Mouse (Mus musculus) limb, embryonic 15.5 days (tissue): Measurements from ENCODE around the gene Grk5. TPM values are rescaled to one million over a fixed set of nuclear protein-coding genes. Genes with fewer than 3 reads are reported as not detected.
A peak's percentile ranks its signal among the peaks of the same experiment; 100 is the strongest.

Experiments used
- ATAC-seq: fragments of 200-750 bp; cut with Nextera tagmentation; 2 replicates; pipeline ENCODE4 v1.8.0; 2017; ENCODE audit warnings: low read depth, moderate TSS enrichment; ENCODE audit not compliant: insufficient number of reproducible peaks, low FRiP score, low TSS enrichment
- H3K27ac ChIP-seq: fragments of 300-500 bp; sonication (generic); 2 replicates; pipeline ENCODE4 v1.5.1; 2015; ENCODE audit warnings: moderate library complexity, mild to moderate bottlenecking, inconsistent platforms
- H3K27me3 ChIP-seq: fragments of 300-500 bp; sonication (generic); 2 replicates; pipeline ENCODE4 v1.6.1; 2015; ENCODE audit warnings: inconsistent platforms
- H3K36me3 ChIP-seq: fragments of 300-500 bp; sonication (generic); 2 replicates; pipeline ENCODE4 v1.6.1; 2015; ENCODE audit warnings: inconsistent platforms
- H3K4me1 ChIP-seq: fragments of 300-500 bp; sonication (generic); 2 replicates; pipeline ENCODE4 v1.6.1; 2015; ENCODE audit warnings: inconsistent platforms
- H3K4me2 ChIP-seq: fragments of 300-500 bp; sonication (generic); 2 replicates; pipeline ENCODE4 v1.6.1; 2015; ENCODE audit warnings: mild to moderate bottlenecking, inconsistent platforms
- H3K4me3 ChIP-seq: fragments of 300-500 bp; sonication (generic); 2 replicates; pipeline ENCODE4 v1.5.1; 2015; ENCODE audit warnings: mild to moderate bottlenecking, inconsistent platforms
- H3K9ac ChIP-seq: fragments of 300-500 bp; sonication (generic); 2 replicates; pipeline ENCODE4 v1.6.1; 2015; ENCODE audit warnings: inconsistent platforms
- H3K9me3 ChIP-seq: fragments of 300-500 bp; sonication (generic); 2 replicates; pipeline ENCODE4 v1.6.1; 2016; ENCODE audit warnings: inconsistent platforms
- WGBS: fragments of 180-500 bp; shearing (Covaris S2); methylation state at CpG from one replicate; pipeline ENCODE4 v1.1.7; 2015; 5-methylcytosine and 5-hydroxymethylcytosine counted together
- polyA plus RNA-seq: library from polyadenylated mRNA; unstranded; fragments of >200 nt; fragmentation: Nextera tagmentation; extraction: Ambion mirVana; gene quantifications from 2 replicates; pipeline ENCODE4 v1.2.1, GENCODE M21; 2015

The Grk5 gene
- polyA plus RNA-seq, 1 experiment from 2014 or later: 1.6 TPM

GRCm38 (mm10) chr19:61085217-61085616 is 195.7 kb downstream of the Grk5 start:
- no peaks in the 10 kb centered on the region for H3K9me3 ChIP-seq
- H3K27ac ChIP-seq: no peak overlapping the region
- ATAC-seq: no peak
- H3K4me1 ChIP-seq: no peaks in the 10 kb centered on the region
- WGBS: 78% methylated on average over 2 of the region's 2 CpGs
- H3K4me3 ChIP-seq: no peak overlapping the region
- no peak overlapping the region for H3K4me2 ChIP-seq
- H3K36me3 ChIP-seq: 0 out of 2 replicates have a peak, but pooled peaks cover 10% of the 10 kb centered on the region
- H3K27me3 ChIP-seq: no peaks in the 10 kb centered on the region
- H3K9ac ChIP-seq: no peak overlapping the region

DNA sequence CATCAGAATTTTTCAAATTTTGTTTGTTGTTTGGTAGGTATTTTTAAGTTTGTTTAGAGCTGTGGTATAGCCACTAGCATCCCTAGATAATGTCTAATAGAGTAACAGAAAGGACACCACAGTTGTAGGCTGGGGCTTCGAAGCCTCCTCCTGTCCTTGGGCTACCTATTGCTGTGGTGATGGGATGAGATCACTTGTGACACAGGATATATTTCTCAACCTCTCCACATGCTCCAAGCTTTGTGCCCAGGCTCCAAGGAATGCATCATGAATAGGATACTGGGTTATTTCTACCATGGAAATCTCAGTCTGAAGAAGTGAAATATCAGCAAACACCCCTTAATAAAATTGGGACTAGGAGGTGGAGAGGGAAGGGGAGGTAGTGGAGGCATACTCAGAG is 198.2 kb downstream of the Grk5 start:
- Histone ChIP-seq H3K36me3 (peaks cover 18% of the 10 kb centered on the region; the same call in 1 of the 2 replicates), H3K27ac (no peak overlapping the region), H3K4me2 (no peak overlapping the region), H3K27me3 (no peaks in the 10 kb centered on the region), H3K9ac (no peak overlapping the region), H3K4me1 (no peaks in the 10 kb centered on the region), H3K4me3 (no peak overlapping the region), H3K9me3 (no peaks in the 10 kb centered on the region)
- ATAC-seq: no peak
- 83% methylated on average over 1 of the region's 1 CpGs for WGBS

DNA sequence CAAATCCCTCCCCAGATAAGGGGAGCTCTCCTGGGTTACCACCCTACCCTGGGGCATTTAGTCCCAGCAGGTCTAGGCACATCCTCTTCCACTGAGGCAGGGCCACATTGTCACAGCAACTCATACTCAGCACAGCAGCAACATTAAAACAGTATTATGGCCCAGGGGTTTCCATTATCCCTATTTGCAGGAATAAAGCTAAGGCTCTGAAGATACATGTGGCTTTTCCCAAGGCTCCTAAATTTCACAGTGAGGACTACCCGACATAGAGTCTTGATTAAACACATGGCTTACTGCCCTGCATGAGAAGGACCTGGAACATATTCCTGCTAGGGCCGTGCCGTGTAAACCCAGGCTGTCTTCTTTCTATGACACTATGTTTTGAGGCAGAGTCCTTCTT is 199.5 kb downstream of the Grk5 start:
- WGBS: 87% methylated on average over 3 of the region's 3 CpGs
- H3K4me3 ChIP-seq: no peak overlapping the region
- no peak for ATAC-seq
- H3K9me3 ChIP-seq: no peaks in the 10 kb centered on the region
- peaks cover 16% of the 10 kb centered on the region; the same call in 1 of the 2 replicates for H3K36me3 ChIP-seq
- no peak overlapping the region for H3K27ac ChIP-seq
- no peak overlapping the region for H3K4me2 ChIP-seq
- no peaks in the 10 kb centered on the region for H3K27me3 ChIP-seq
- no peak overlapping the region for H3K9ac ChIP-seq
- no peaks in the 10 kb centered on the region for H3K4me1 ChIP-seq

- H3K36me3 ChIP-seq: peaks cover 19% of the 10 kb centered on the region; the same call in 1 of the 2 replicates
- no peak overlapping the region for H3K27ac ChIP-seq
- no peaks in the 10 kb centered on the region for H3K27me3 ChIP-seq
- WGBS: 96% methylated on average over 4 of the region's 4 CpGs
- H3K4me1 ChIP-seq: no peaks in the 10 kb centered on the region
- no peak for ATAC-seq
- H3K4me3 ChIP-seq: no peak overlapping the region
- H3K9me3 ChIP-seq: no peaks in the 10 kb centered on the region
- no peak overlapping the region for H3K4me2 ChIP-seq
- no peak overlapping the region for H3K9ac ChIP-seq
Measured at GRCm38 (mm10) chr19:61090541-61090940, 201.0 kb downstream of the Grk5 start.

- ATAC-seq: no peak
- H3K27me3 ChIP-seq: no peaks in the 10 kb centered on the region
- no peak overlapping the region for H3K4me3 ChIP-seq
- WGBS: 75% methylated on average over 2 of the region's 2 CpGs
- no peak overlapping the region for H3K4me2 ChIP-seq
- no peaks in the 10 kb centered on the region for H3K9me3 ChIP-seq
- H3K4me1 ChIP-seq: no peaks in the 10 kb centered on the region
- peaks cover 6% of the 10 kb centered on the region; the same call in 1 of the 2 replicates for H3K36me3 ChIP-seq
- no peak overlapping the region for H3K9ac ChIP-seq
- no peak overlapping the region for H3K27ac ChIP-seq
Measured at GRCm38 (mm10) chr19:61096776-61097175, 207.2 kb downstream of the Grk5 start.

DNA sequence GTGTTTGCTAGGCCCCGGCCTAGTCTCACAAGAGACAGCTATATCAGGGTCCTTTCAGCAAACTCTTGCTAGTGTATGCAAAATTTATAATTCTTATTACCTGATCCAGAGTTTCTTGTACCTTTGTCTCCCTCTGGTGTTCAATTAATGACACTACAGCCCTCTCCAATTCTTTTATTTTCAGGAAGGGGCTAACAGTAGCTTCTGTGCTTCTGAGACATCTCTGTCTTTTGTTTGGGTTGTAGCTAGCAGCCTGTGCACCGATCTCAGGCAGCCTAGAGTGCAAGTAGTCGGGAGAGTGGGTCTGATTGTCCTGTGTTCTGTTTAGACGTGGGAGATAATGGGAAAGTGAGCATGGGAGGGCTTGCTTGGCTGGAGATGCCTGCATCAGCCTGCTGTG is 208.2 kb downstream of the Grk5 start:
- Histone ChIP-seq H3K4me3 (no peak overlapping the region), H3K9me3 (no peaks in the 10 kb centered on the region), H3K27ac (no peak overlapping the region), H3K27me3 (no peaks in the 10 kb centered on the region), H3K36me3 (peaks cover 6% of the 10 kb centered on the region; the same call in 1 of the 2 replicates), H3K4me1 (no peaks in the 10 kb centered on the region), H3K9ac (no peak overlapping the region), H3K4me2 (no peak overlapping the region)
- WGBS: 22% methylated on average over 4 of the region's 4 CpGs
- ATAC-seq: no peak

DNA sequence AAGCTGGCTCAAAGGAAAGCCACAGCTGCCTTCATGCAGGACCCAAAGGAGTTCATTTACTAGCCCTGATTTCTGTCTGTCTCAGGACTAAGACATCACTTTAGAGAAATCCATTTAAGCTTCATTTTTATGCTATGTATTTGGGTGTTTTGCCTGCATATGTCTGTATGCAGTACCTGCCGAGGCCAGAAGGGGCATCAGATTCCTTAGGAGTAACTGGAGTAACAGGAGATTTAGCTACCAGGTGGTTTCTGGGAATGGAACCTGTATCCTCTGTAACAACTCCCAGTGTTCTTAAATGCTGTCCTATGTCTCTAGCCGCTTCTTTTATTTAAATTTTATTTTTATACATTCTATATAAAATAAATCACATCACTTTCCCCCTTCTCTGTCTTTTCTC is 220.6 kb downstream of the Grk5 start:
- H3K27ac ChIP-seq: no peak overlapping the region
- no peak for ATAC-seq
- 58% methylated on average over 2 of the region's 2 CpGs for WGBS
- no peaks in the 10 kb centered on the region for H3K27me3 ChIP-seq
- H3K9me3 ChIP-seq: no peaks in the 10 kb centered on the region
- no peak overlapping the region for H3K9ac ChIP-seq
- H3K4me1 ChIP-seq: no peaks in the 10 kb centered on the region
- no peak overlapping the region for H3K4me2 ChIP-seq
- no peaks in the 10 kb centered on the region for H3K36me3 ChIP-seq
- H3K4me3 ChIP-seq: no peak overlapping the region

- H3K4me2 ChIP-seq: no peak overlapping the region
- no peak overlapping the region for H3K27ac ChIP-seq
- H3K4me3 ChIP-seq: no peak overlapping the region
- no peaks in the 10 kb centered on the region for H3K27me3 ChIP-seq
- peaks cover 19% of the 10 kb centered on the region; the same call in 1 of the 2 replicates for H3K36me3 ChIP-seq
- no peaks in the 10 kb centered on the region for H3K9me3 ChIP-seq
- no peak overlapping the region for H3K9ac ChIP-seq
- ATAC-seq: no peak
- WGBS: 85% methylated on average over 10 of the region's 10 CpGs
- H3K4me1 ChIP-seq: no peaks in the 10 kb centered on the region
Measured at GRCm38 (mm10) chr19:61131096-61131495, 241.5 kb downstream of the Grk5 start.

GRCm38 (mm10) chr19:61138655-61139054 is 249.1 kb downstream of the Grk5 start:
- Histone ChIP-seq H3K4me3 (no peak overlapping the region), H3K9ac (no peak overlapping the region), H3K4me1 (peaks cover 6% of the 10 kb centered on the region), H3K36me3 (0 out of 2 replicates have a peak, but pooled peaks cover 3% of the 10 kb centered on the region), H3K27ac (no peak overlapping the region), H3K9me3 (no peaks in the 10 kb centered on the region), H3K4me2 (no peak overlapping the region), H3K27me3 (no peaks in the 10 kb centered on the region)
- ATAC-seq: no peak

- peak within 1 kb of the TSS; percentile 58 for H3K27ac ChIP-seq
- peaks cover 6% of the 10 kb centered on the region for H3K4me1 ChIP-seq
- ATAC-seq: peak; percentile 95
Measured at GRCm38 (mm10) chr19:61140342-61141206, 251.0 kb downstream of the Grk5 start, which contains the start of gene Zfp950. TSS of gene Zfp950 (minus strand) at chr19:61140840.

DNA sequence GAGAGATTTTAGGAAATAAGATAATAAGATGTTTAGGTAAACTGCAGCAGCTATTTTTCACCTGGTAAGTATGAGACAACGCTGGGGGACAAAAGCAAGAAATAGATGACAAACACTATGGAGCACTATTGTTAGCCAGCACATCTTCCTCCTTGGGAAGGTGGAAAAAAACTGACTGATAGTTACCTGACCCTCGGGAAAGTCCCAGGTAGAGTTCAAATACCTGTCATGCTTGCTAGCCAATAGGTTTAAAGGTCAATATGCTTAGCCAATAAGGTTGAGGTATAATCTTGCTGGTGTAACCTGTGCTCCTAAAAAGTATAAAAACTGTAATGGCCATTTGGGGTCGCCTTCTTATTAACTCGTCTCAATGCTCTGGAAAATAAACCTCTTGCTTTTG is 251.8 kb downstream of the Grk5 start:
- Histone ChIP-seq H3K4me2 (peak overlapping the region; percentile 72), H3K27ac (no peak overlapping the region), H3K9ac (peak overlapping the region; percentile 44; the same call in 1 of the 2 replicates), H3K4me3 (peak overlapping the region; percentile 64), H3K9me3 (no peaks in the 10 kb centered on the region), H3K27me3 (no peaks in the 10 kb centered on the region), H3K4me1 (peaks cover 6% of the 10 kb centered on the region), H3K36me3 (no peaks in the 10 kb centered on the region)
- 20% methylated on average over 4 of the region's 4 CpGs for WGBS
- no peak for ATAC-seq

More at GRCm38 (mm10) chr19:61140342-61141206, 251.0 kb downstream of the Grk5 start, which contains the start of gene Zfp950:
- Histone ChIP-seq H3K36me3 (no peaks in the 10 kb centered on the region), H3K9ac (peak within 1 kb of the TSS; percentile 64), H3K27me3 (no peaks in the 10 kb centered on the region), H3K4me2 (peak within 1 kb of the TSS; percentile 72), H3K9me3 (no peaks in the 10 kb centered on the region), H3K4me3 (peak within 1 kb of the TSS; percentile 64)
- WGBS: under 1% methylated on average over 18 of the region's 18 CpGs
